Mouse (Mus musculus) lung, adult 2 months (tissue): ENCODE measurements around the gene Tmtc4. TPM values are rescaled to one million over a fixed set of nuclear protein-coding genes. Genes with fewer than 3 reads are reported as not detected.

Source experiments
- DNase-seq: peaks from one replicate; pipeline ENCODE4 v3.0.0; 2022
- H3K4me1 ChIP-seq: fragments of 200-500 bp; 2 replicates; pipeline ENCODE4 v1.6.1; 2011; ENCODE audit warnings: low read length; ENCODE audit not compliant: control insufficient read depth, insufficient read depth
- H3K4me3 ChIP-seq: fragments of 200-500 bp; replicated peaks from 2 replicates; pipeline ENCODE3; 2011; ENCODE audit warnings: low read depth, mild to moderate bottlenecking, control low read depth, low read length; ENCODE audit errors: extremely low read depth
- CTCF ChIP-seq: fragments of 200-500 bp; IDR thresholded peaks from 2 replicates; pipeline ENCODE4 v1.5.1; 2011; ENCODE audit warnings: mild to moderate bottlenecking, low read length, control low read depth; ENCODE audit not compliant: insufficient read depth
- POLR2A ChIP-seq: fragments of 200-500 bp; IDR thresholded peaks from 2 replicates; pipeline ENCODE4 v1.6.1; 2011; ENCODE audit warnings: low read depth, mild to moderate bottlenecking, control low read depth, low read length, borderline replicate concordance; ENCODE audit errors: extremely low read depth
- WGBS: fragments of 180-500 bp; shearing (Covaris S2); methylation state at CpG from one replicate; pipeline ENCODE4 v1.1.7; 2018; 5-methylcytosine and 5-hydroxymethylcytosine counted together
- polyA plus RNA-seq: library from polyadenylated mRNA; depleted of rRNA; stranded (reverse); fragments of >200 nt; gene quantifications from 2 replicates; pipeline ENCODE4 v1.2.3, GENCODE M21; 2012; rRNA removed

Tmtc4 gene
- polyA plus RNA-seq, 1 experiment, result 5.8 TPM

- Histone ChIP-seq H3K4me1 (no peaks in the 10 kb centered on the region), H3K4me3 (no peak overlapping the region)
- DNase-seq, result no peak
- 89% methylated on average over 7 of the region's 7 CpGs for WGBS
- TF ChIP-seq POLR2A (no peak), CTCF (no peak)
Observed at GRCm38 (mm10) chr14:122880291-122880690, 103.5 kb downstream of the Tmtc4 start.

- Histone ChIP-seq H3K4me3 (no peak overlapping the region), H3K4me1 (no peaks in the 10 kb centered on the region)
- no peak for DNase-seq
- WGBS, result 88% methylated on average over 3 of the region's 3 CpGs
- no peak for TF ChIP-seq POLR2A
- TF ChIP-seq CTCF, result no peak
Observed at GRCm38 (mm10) chr14:122877787-122878186, 106.0 kb downstream of the Tmtc4 start.

GRCm38 (mm10) chr14:122876723-122877122 is 107.1 kb downstream of the Tmtc4 start:
- Histone ChIP-seq H3K4me3 (no peak overlapping the region), H3K4me1 (no peaks in the 10 kb centered on the region)
- WGBS, result 73% methylated on average over 7 of the region's 7 CpGs
- DNase-seq, result no peak
- TF ChIP-seq POLR2A, result no peak
- TF ChIP-seq CTCF, result no peak

- DNase-seq, result peak; percentile 46
- TF ChIP-seq POLR2A, result no peak
- TF ChIP-seq CTCF, result peak; percentile 100
- H3K4me3 ChIP-seq, result no peak overlapping the region
- no peaks in the 10 kb centered on the region for H3K4me1 ChIP-seq
- WGBS, result 3% methylated on average over 6 of the region's 6 CpGs
Observed at GRCm38 (mm10) chr14:122876163-122876562, 107.7 kb downstream of the Tmtc4 start.

GRCm38 (mm10) chr14:122875636-122876035 is 108.2 kb downstream of the Tmtc4 start:
- WGBS, result 72% methylated on average over 6 of the region's 6 CpGs

GRCm38 (mm10) chr14:122875056-122875455 is 108.8 kb downstream of the Tmtc4 start:
- no peak overlapping the region for H3K4me3 ChIP-seq
- WGBS, result 82% methylated on average over 8 of the region's 8 CpGs
- DNase-seq, result no peak
- TF ChIP-seq CTCF, result no peak
- TF ChIP-seq POLR2A, result no peak
- no peaks in the 10 kb centered on the region for H3K4me1 ChIP-seq

More at GRCm38 (mm10) chr14:122875636-122876035, 108.2 kb downstream of the Tmtc4 start:
- DNase-seq, result no peak
- Histone ChIP-seq H3K4me1 (no peaks in the 10 kb centered on the region), H3K4me3 (no peak overlapping the region)
- TF ChIP-seq POLR2A (no peak), CTCF (no peak)

- WGBS, result 77% methylated on average over 6 of the region's 6 CpGs
- DNase-seq, result no peak
- Histone ChIP-seq H3K4me1 (no peaks in the 10 kb centered on the region), H3K4me3 (no peak overlapping the region)
- no peak for TF ChIP-seq POLR2A
- no peak for TF ChIP-seq CTCF
Observed at GRCm38 (mm10) chr14:122872612-122873011, 111.2 kb downstream of the Tmtc4 start.

GRCm38 (mm10) chr14:122871841-122872580 is 111.8 kb downstream of the Tmtc4 start:
- TF ChIP-seq CTCF (no peak), POLR2A (no peak)
- DNase-seq, result no peak
- Histone ChIP-seq H3K4me3 (no peak overlapping the region), H3K4me1 (no peaks in the 10 kb centered on the region)
- 70% methylated on average over 4 of the region's 4 CpGs for WGBS

GRCm38 (mm10) chr14:122869831-122870230 is 114.0 kb downstream of the Tmtc4 start:
- WGBS, result 80% methylated on average over 6 of the region's 6 CpGs
- H3K4me3 ChIP-seq, result no peak overlapping the region
- TF ChIP-seq CTCF (no peak), POLR2A (no peak)
- H3K4me1 ChIP-seq, result no peaks in the 10 kb centered on the region
- no peak for DNase-seq

Other genes starting within 250 kb of the Tmtc4 start
- gene Ggact, start 70.3 kb downstream of the Tmtc4 start, polyA plus RNA-seq, result 33.3 and 49.1 TPM in 2 replicates